Mouse (Mus musculus): ENCODE data around the gene Zfp750. TPM values are rescaled to one million over a fixed set of nuclear protein-coding genes. Genes with fewer than 3 reads are reported as not detected.

Gene Zfp750
- polyA plus RNA-seq, 1 experiment from 2014 or later = 0.26 TPM

- Histone ChIP-seq H3K4me2 (no peak overlapping the region), H3K4me1 (replicated peaks; ENCODE audit: control insufficient read depth, insufficient read depth, low read length) (peaks cover 24% of the 10 kb centered on the region), H3K36me3 (ENCODE audit: control insufficient read depth, insufficient read depth, low read length) (no peaks in the 10 kb centered on the region), H3K27me3 (replicated peaks; ENCODE audit: control insufficient read depth, insufficient read depth, low read length) (no peaks in the 10 kb centered on the region), H3K9ac (ENCODE audit: low read depth, low read length) (no peak overlapping the region), H3K27ac (ENCODE audit: low read depth, low read length) (no peak overlapping the region), H3K9me3 (ENCODE audit: control insufficient read depth, low read length) (no peaks in the 10 kb centered on the region), H3K4me3 (ENCODE audit: low read depth, low read length) (no peak overlapping the region)
- no peak for ATAC-seq (replicated peaks; ENCODE audit: low FRiP score)
- WGBS = 88% methylated on average over 7 of the region's 7 CpGs
- DNase-seq (ENCODE audit: low spot score) = no peak
Observed at GRCm38 (mm10) chr11:121552846-121553457, 33.8 kb upstream of the Zfp750 start.

- H3K4me3 ChIP-seq (ENCODE audit: low read depth, low read length) = no peak overlapping the region
- DNase-seq (ENCODE audit: low spot score) (no peak), ATAC-seq (replicated peaks; ENCODE audit: low FRiP score) (no peak)
- no peaks in the 10 kb centered on the region for H3K36me3 ChIP-seq (ENCODE audit: control insufficient read depth, insufficient read depth, low read length)
- H3K4me1 ChIP-seq (replicated peaks; ENCODE audit: control insufficient read depth, insufficient read depth, low read length) = peaks cover 32% of the 10 kb centered on the region
- H3K27ac ChIP-seq (ENCODE audit: low read depth, low read length) = peak overlapping the region; percentile 25; the same call in 1 of the 2 replicates
- no peaks in the 10 kb centered on the region for H3K9me3 ChIP-seq (ENCODE audit: control insufficient read depth, low read length)
- no peak overlapping the region for H3K4me2 ChIP-seq
- no peaks in the 10 kb centered on the region for H3K27me3 ChIP-seq (replicated peaks; ENCODE audit: control insufficient read depth, insufficient read depth, low read length)
- no peak overlapping the region for H3K9ac ChIP-seq (ENCODE audit: low read depth, low read length)
- 79% methylated on average over 4 of the region's 4 CpGs for WGBS
Observed at GRCm38 (mm10) chr11:121552167-121552566, 33.0 kb upstream of the Zfp750 start.

DNA sequence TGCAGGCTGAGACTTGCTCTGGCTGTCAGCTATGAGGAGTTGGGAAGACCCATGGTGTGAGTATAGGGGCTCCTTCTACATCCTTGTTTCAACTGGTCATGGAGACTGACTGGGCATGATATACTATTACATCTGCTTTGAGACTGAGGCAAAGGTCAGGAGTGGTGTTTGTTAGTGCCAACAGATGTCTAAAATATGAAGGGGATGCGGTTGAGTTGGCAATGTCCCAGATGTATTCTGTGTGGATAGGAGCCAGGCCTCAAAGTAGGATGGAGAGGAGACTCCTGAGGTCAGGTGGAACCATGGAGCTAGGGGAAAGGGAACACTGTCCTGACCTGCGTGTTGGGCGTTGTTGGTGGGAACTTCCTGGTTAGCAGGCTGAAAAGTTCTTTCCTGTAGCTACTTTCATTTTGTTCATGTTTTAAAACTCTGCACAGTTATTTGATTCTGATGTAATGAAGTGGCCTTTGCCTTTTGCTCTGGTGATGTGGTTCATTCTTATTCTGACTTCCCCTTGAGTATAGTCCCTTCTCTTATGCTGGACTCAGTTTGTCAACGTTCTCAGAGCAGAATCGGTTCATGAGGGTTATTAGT lies 32.2 kb upstream of the Zfp750 start:
- no peak for ATAC-seq (replicated peaks; ENCODE audit: low FRiP score)

GRCm38 (mm10) chr11:121549843-121550647 lies 30.9 kb upstream of the Zfp750 start:
- ATAC-seq (replicated peaks; ENCODE audit: low FRiP score) = peak; percentile 4; the same call in 1 of the 2 replicates
- H3K4me1 ChIP-seq (replicated peaks; ENCODE audit: control insufficient read depth, insufficient read depth, low read length) = peaks cover 37% of the 10 kb centered on the region

More for the DNA sequence above, 32.2 kb upstream of the Zfp750 start:
- Histone ChIP-seq H3K4me3 (ENCODE audit: low read depth, low read length) (no peak overlapping the region), H3K9ac (ENCODE audit: low read depth, low read length) (no peak overlapping the region), H3K9me3 (ENCODE audit: control insufficient read depth, low read length) (no peaks in the 10 kb centered on the region), H3K27ac (ENCODE audit: low read depth, low read length) (no peak overlapping the region), H3K27me3 (replicated peaks; ENCODE audit: control insufficient read depth, insufficient read depth, low read length) (no peaks in the 10 kb centered on the region), H3K4me2 (no peak overlapping the region), H3K36me3 (ENCODE audit: control insufficient read depth, insufficient read depth, low read length) (no peaks in the 10 kb centered on the region), H3K4me1 (replicated peaks; ENCODE audit: control insufficient read depth, insufficient read depth, low read length) (peaks cover 37% of the 10 kb centered on the region)
- DNase-seq (ENCODE audit: low spot score) = no peak
- WGBS = 86% methylated on average over 5 of the region's 5 CpGs

DNA sequence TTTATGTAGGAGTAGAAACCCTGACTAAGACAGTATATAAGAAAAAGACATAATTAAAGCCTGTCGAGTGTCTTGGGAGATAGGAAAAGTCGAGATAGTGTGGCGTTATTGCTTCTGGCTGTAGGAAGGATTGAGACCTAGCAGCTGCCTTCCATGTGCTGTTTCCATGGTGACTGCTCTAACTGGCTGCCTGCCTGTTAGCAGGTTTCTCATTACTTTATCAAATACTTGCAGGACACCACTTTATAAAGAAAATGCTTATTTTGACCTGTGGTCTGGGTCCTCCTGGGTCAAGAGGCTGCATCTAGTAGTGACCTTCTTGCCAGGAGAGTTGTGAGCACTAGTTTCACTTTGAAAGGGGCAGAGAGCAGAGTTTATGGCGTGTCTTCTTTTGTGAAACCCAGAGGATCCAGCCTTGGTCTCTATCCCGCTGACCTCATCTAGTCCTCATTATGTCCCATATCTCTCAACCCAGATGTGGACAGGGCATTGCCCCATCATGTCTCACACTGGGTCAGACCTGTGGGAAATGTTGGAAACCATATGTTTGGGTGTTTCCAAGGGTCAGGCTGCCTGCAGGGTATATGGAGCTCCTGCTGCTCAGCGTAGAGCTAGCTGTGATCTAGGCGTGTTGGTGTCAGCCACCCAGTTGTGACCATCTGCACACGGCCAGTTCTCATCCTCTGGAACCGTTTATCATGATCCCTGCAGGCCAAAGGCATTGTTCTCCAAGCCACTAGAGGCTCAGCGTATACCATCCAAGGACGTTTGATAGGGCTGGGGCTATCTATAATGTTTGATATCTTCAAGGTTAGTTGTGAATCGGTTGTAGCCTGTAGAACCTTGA lies 30.1 kb upstream of the Zfp750 start:
- Histone ChIP-seq H3K9me3 (ENCODE audit: control insufficient read depth, low read length) (no peaks in the 10 kb centered on the region), H3K36me3 (ENCODE audit: control insufficient read depth, insufficient read depth, low read length) (no peaks in the 10 kb centered on the region), H3K27me3 (replicated peaks; ENCODE audit: control insufficient read depth, insufficient read depth, low read length) (no peaks in the 10 kb centered on the region), H3K4me2 (peak overlapping the region; percentile 36), H3K4me1 (replicated peaks; ENCODE audit: control insufficient read depth, insufficient read depth, low read length) (peaks cover 44% of the 10 kb centered on the region), H3K4me3 (ENCODE audit: low read depth, low read length) (no peak overlapping the region), H3K27ac (ENCODE audit: low read depth, low read length) (peak overlapping the region; percentile 79), H3K9ac (ENCODE audit: low read depth, low read length) (peak overlapping the region; percentile 40)
- no peak for DNase-seq (ENCODE audit: low spot score)
- ATAC-seq (replicated peaks; ENCODE audit: low FRiP score) = peak; percentile 40
- WGBS = 56% methylated on average over 12 of the region's 12 CpGs

More at GRCm38 (mm10) chr11:121549843-121550647, 30.9 kb upstream of the Zfp750 start:
- WGBS = 80% methylated on average over 17 of the region's 17 CpGs
- H3K4me3 ChIP-seq (ENCODE audit: low read depth, low read length) = no peak overlapping the region
- no peaks in the 10 kb centered on the region for H3K9me3 ChIP-seq (ENCODE audit: control insufficient read depth, low read length)
- H3K9ac ChIP-seq (ENCODE audit: low read depth, low read length) = 0 out of 2 replicates have a peak overlapping the region, but pooled peaks have one; percentile 37
- no peak for DNase-seq (ENCODE audit: low spot score)
- no peaks in the 10 kb centered on the region for H3K36me3 ChIP-seq (ENCODE audit: control insufficient read depth, insufficient read depth, low read length)
- no peaks in the 10 kb centered on the region for H3K27me3 ChIP-seq (replicated peaks; ENCODE audit: control insufficient read depth, insufficient read depth, low read length)
- no peak overlapping the region for H3K4me2 ChIP-seq
- peak overlapping the region; percentile 79; the same call in 1 of the 2 replicates for H3K27ac ChIP-seq (ENCODE audit: low read depth, low read length)

DNA sequence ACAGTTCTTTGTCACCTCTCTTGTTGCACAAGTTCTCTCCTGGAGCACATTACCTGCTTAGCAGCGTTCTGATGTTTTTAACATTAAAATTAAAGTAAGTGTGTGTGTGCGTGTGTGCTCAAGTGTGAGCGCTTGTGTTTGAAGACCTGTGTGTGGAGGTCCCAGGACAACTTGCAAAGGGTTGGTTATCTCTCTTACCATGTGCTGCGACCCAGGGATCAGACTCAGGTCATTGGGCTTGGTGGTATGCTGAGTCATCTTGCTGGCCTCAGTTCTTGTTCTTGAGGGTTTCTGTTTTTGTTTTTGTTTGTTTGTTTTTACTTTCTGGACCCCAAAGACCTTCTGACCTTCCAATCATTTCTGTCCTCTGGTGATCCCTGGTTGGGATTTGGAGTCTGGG lies 28.8 kb upstream of the Zfp750 start:
- DNase-seq (ENCODE audit: low spot score) (no peak), ATAC-seq (replicated peaks; ENCODE audit: low FRiP score) (peak; percentile 84)
- Histone ChIP-seq H3K4me3 (ENCODE audit: low read depth, low read length) (no peak overlapping the region), H3K27ac (ENCODE audit: low read depth, low read length) (peak overlapping the region; percentile 92), H3K9me3 (ENCODE audit: control insufficient read depth, low read length) (no peaks in the 10 kb centered on the region), H3K9ac (ENCODE audit: low read depth, low read length) (peak overlapping the region; percentile 55; the same call in 1 of the 2 replicates), H3K4me1 (replicated peaks; ENCODE audit: control insufficient read depth, insufficient read depth, low read length) (peaks cover 52% of the 10 kb centered on the region), H3K4me2 (peak overlapping the region; percentile 21), H3K36me3 (ENCODE audit: control insufficient read depth, insufficient read depth, low read length) (no peaks in the 10 kb centered on the region), H3K27me3 (replicated peaks; ENCODE audit: control insufficient read depth, insufficient read depth, low read length) (no peaks in the 10 kb centered on the region)
- WGBS = 52% methylated on average over 4 of the region's 4 CpGs

- Histone ChIP-seq H3K27ac (ENCODE audit: low read depth, low read length) (peak overlapping the region; percentile 89), H3K9me3 (ENCODE audit: control insufficient read depth, low read length) (no peaks in the 10 kb centered on the region), H3K4me2 (peak overlapping the region; percentile 7; the same call in 1 of the 2 replicates), H3K9ac (ENCODE audit: low read depth, low read length) (peak overlapping the region; percentile 17; the same call in 1 of the 2 replicates), H3K4me1 (replicated peaks; ENCODE audit: control insufficient read depth, insufficient read depth, low read length) (peaks cover 54% of the 10 kb centered on the region), H3K36me3 (ENCODE audit: control insufficient read depth, insufficient read depth, low read length) (no peaks in the 10 kb centered on the region), H3K4me3 (ENCODE audit: low read depth, low read length) (no peak overlapping the region), H3K27me3 (replicated peaks; ENCODE audit: control insufficient read depth, insufficient read depth, low read length) (no peaks in the 10 kb centered on the region)
- 51% methylated on average over 5 of the region's 5 CpGs for WGBS
- peak; percentile 24; the same call in 1 of the 2 replicates for ATAC-seq (replicated peaks; ENCODE audit: low FRiP score)
- no peak for DNase-seq (ENCODE audit: low spot score)
Observed at GRCm38 (mm10) chr11:121547234-121547633, 28.1 kb upstream of the Zfp750 start.

Data from liver, embryonic 11.5 days (tissue).